Mouse (Mus musculus): ENCODE measurements at regions not wholly inside any gene's neighbourhood (a gene's known extent, or its start where the extent isn't known, plus 50 kb on each side); places are given as distances from the start of the nearest gene placed in this dataset.
A peak's percentile ranks its signal among the peaks of the same experiment; 100 is the strongest.

DNA sequence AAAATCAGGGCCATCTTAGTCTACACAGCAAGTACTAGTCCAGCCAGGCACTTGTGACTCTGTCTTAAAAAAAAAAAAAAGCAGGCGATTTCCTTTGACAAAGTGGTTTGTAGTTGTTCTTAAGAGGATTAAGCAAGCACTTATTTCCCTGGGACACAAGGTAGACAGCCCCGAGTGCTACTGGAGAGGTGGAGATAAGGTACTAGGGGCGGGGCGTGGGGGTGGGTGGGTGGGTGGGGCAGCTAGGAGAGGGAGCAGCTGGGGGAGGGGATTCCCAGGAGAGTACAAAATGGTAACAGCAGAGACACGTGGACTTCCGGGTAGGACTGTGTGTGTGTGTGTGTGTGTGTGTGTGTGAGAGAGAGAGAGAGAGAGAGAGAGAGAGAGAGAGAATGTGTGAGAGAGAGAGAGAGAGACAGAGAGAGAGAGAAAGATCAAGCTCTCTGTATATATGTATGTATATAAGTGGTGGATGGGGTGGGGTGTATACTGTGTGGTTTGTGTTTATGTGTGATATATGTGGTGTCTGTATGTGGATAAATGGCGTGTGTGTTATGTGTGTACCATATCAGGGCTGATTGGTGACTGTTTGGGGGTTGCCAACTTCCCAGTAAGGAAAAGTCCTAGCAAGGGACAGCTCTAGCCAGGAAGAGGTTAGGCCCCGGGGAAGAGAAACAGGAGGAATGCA, 72.1 kb upstream of the Tle3 start:
- 62% methylated on average over 8 of the region's 8 CpGs for WGBS
- Histone ChIP-seq H3K4me3 (no peak overlapping the region), H3K4me1 (replicated peaks) (peaks cover 35% of the 10 kb centered on the region), H3K27ac (no peak overlapping the region), H3K36me3 (no peaks in the 10 kb centered on the region), H3K27me3 (ENCODE audit: insufficient read depth, poor library complexity, severe bottlenecking) (peaks cover 42% of the 10 kb centered on the region), H3K9me3 (no peaks in the 10 kb centered on the region; the same call in 1 of the 2 replicates)
- DNase-seq (ENCODE audit: low spot score): no peak

- no peak for DNase-seq (ENCODE audit: low spot score)
- Histone ChIP-seq H3K36me3 (no peaks in the 10 kb centered on the region), H3K4me3 (no peak overlapping the region), H3K27ac (no peak overlapping the region), H3K27me3 (ENCODE audit: insufficient read depth, poor library complexity, severe bottlenecking) (peaks cover 38% of the 10 kb centered on the region), H3K9me3 (no peaks in the 10 kb centered on the region; the same call in 1 of the 2 replicates), H3K4me1 (replicated peaks) (peaks cover 35% of the 10 kb centered on the region)
- WGBS: 86% methylated on average over 8 of the region's 8 CpGs
Observed at GRCm38 (mm10) chr9:61301070-61301469, 71.1 kb upstream of the Tle3 start.

DNA sequence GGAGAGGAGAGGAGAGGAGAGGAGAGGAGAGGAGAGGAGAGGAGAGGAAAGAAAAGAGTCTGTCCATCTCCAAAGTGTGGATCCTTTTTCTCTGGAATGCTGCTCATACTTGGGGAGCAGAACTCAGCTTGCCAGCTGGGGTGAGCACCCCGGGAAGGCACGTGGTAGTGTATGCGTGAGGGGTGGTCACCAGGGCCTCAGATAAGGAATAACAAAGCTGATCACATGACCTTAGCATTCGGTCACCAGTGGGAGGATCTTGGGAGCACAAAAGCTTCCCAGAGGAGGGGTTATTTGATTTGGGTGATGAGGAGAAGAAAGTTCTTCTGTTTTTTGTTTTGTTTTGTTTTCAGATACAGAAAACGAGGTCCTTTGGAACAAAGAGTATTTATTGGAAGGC, 69.4 kb upstream of the Tle3 start:
- Histone ChIP-seq H3K27ac (peak overlapping the region; percentile 51), H3K4me3 (no peak overlapping the region), H3K27me3 (ENCODE audit: insufficient read depth, poor library complexity, severe bottlenecking) (peaks cover 41% of the 10 kb centered on the region), H3K36me3 (no peaks in the 10 kb centered on the region), H3K4me1 (replicated peaks) (peaks cover 24% of the 10 kb centered on the region), H3K9me3 (no peaks in the 10 kb centered on the region)
- no peak for DNase-seq (ENCODE audit: low spot score)
- 14% methylated on average over 5 of the region's 5 CpGs for WGBS

- whole genome bisulfite sequencing: 89% methylated on average over 9 of the region's 9 CpGs
- no peak overlapping the region for H3K4me3 ChIP-seq
- no peak for DNase-seq (ENCODE audit: low spot score)
Observed at GRCm38 (mm10) chr9:61306306-61306705, 65.9 kb upstream of the Tle3 start.

GRCm38 (mm10) chr9:61309096-61309495, 63.1 kb upstream of the Tle3 start:
- H3K27ac ChIP-seq: no peak overlapping the region
- peaks cover 41% of the 10 kb centered on the region for H3K4me1 ChIP-seq (replicated peaks)
- H3K27me3 ChIP-seq (ENCODE audit: insufficient read depth, poor library complexity, severe bottlenecking): peaks cover 63% of the 10 kb centered on the region
- H3K9me3 ChIP-seq: no peaks in the 10 kb centered on the region
- H3K4me3 ChIP-seq: no peak overlapping the region
- 32% methylated on average over 3 of the region's 3 CpGs for WGBS
- DNase-seq (ENCODE audit: low spot score): no peak
- no peaks in the 10 kb centered on the region for H3K36me3 ChIP-seq

More at GRCm38 (mm10) chr9:61306306-61306705, 65.9 kb upstream of the Tle3 start:
- Histone ChIP-seq H3K27ac (no peak overlapping the region), H3K9me3 (no peaks in the 10 kb centered on the region), H3K4me1 (replicated peaks) (peaks cover 33% of the 10 kb centered on the region), H3K36me3 (no peaks in the 10 kb centered on the region), H3K27me3 (ENCODE audit: insufficient read depth, poor library complexity, severe bottlenecking) (peaks cover 45% of the 10 kb centered on the region)

DNA sequence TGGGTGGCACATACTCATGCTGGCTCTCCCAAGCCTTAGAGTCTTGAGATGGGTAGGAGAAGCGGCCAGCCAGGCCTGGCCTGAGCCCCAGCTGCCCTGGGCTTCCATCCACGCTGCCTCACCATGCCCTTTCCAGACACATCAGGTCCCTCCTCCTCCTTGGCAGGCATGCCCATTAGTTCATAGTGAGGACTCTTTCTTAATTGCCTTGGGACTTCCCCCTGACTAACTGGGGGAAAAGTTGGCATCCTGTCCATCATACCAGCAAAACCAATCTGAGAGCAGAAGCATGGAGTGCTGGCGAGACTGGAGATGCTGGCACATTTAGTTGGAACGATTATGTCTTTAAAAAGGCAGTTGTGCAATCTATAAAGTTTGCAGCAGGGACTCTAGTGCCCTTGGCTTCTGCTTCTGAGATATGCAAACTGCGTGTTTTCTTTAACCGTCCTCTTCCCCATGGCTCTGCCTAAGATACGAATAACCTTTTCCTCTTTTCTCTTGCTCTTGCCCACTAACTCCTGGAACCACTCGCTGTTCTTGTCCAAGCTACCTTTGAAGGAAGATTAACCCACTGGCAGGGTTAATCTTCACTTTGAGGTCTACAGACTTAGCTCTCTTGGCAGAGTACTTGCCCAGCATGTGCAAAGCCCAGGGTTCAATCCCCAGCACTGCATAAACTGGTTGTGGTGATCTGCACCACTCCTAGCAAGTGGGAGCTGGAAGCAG, 62.2 kb upstream of the Tle3 start:
- 86% methylated on average over 8 of the region's 8 CpGs for WGBS
- DNase-seq (ENCODE audit: low spot score): no peak
- Histone ChIP-seq H3K27ac (no peak overlapping the region), H3K4me1 (replicated peaks) (peaks cover 47% of the 10 kb centered on the region), H3K27me3 (ENCODE audit: insufficient read depth, poor library complexity, severe bottlenecking) (peaks cover 69% of the 10 kb centered on the region), H3K4me3 (no peak overlapping the region), H3K9me3 (no peaks in the 10 kb centered on the region), H3K36me3 (no peaks in the 10 kb centered on the region)

DNA sequence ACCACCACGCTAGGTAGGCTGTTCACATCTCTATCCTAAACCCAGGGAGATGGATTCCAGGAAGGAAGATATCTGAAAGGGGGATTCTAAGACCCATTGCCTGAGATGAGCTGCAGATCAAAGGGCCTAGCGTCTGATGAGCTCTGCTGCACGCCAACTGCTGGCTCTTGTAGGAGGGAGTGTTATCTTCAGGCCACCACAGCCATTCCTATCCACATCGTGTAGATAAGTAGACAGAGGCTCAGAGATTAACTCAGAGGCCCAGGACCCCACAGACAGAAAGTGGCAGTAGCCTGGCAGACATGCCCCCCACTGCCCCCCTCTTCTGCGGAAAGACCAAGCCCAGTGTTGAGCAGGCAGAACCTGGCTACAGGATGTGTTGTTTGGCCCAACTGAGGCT, 61.6 kb upstream of the Tle3 start:
- 69% methylated on average over 5 of the region's 5 CpGs for WGBS

GRCm38 (mm10) chr9:61311604-61312003, 60.6 kb upstream of the Tle3 start:
- H3K27me3 ChIP-seq (ENCODE audit: insufficient read depth, poor library complexity, severe bottlenecking): peaks cover 73% of the 10 kb centered on the region

More for the DNA sequence above, 61.6 kb upstream of the Tle3 start:
- H3K27ac ChIP-seq: no peak overlapping the region
- H3K9me3 ChIP-seq: no peaks in the 10 kb centered on the region
- H3K27me3 ChIP-seq (ENCODE audit: insufficient read depth, poor library complexity, severe bottlenecking): peaks cover 75% of the 10 kb centered on the region
- peaks cover 53% of the 10 kb centered on the region for H3K4me1 ChIP-seq (replicated peaks)
- no peaks in the 10 kb centered on the region for H3K36me3 ChIP-seq
- H3K4me3 ChIP-seq: no peak overlapping the region
- DNase-seq (ENCODE audit: low spot score): no peak

DNA sequence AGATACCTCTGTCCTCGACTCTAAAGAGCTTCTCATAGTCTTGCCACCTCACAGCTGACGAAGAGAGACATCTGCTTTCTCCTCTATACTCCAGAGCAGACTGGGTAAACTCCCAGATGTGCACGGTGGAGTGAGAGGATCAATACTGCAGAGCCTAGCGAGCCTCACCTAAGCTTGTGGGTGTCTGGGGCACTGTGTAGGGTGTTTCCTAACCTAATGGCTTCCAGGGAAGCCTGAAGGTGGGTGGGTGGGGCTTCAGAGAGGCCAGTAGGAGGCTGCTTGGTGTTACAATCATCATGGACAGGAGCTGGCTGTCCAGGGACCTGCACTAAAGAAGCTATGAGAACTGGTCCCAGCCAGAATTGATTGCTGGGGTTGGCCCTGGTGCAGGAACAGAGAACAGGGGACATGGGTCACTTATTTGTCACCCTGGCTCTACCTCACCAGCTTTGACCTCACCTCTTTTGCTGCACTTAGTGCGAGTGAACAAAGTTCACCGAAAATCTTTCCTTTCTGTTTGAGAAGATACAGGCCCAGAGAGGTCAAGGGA, 57.5 kb upstream of the Tle3 start:
- DNase-seq (ENCODE audit: low spot score): no peak
- Histone ChIP-seq H3K27me3 (ENCODE audit: insufficient read depth, poor library complexity, severe bottlenecking) (peaks cover 82% of the 10 kb centered on the region), H3K4me3 (no peak overlapping the region), H3K27ac (no peak overlapping the region), H3K9me3 (no peaks in the 10 kb centered on the region), H3K36me3 (no peaks in the 10 kb centered on the region), H3K4me1 (replicated peaks) (peaks cover 79% of the 10 kb centered on the region)
- WGBS: 72% methylated on average over 6 of the region's 6 CpGs

More at GRCm38 (mm10) chr9:61311604-61312003, 60.6 kb upstream of the Tle3 start:
- H3K36me3 ChIP-seq: no peaks in the 10 kb centered on the region
- H3K9me3 ChIP-seq: no peaks in the 10 kb centered on the region
- peak overlapping the region; percentile 8; the same call in 1 of the 2 replicates for H3K27ac ChIP-seq
- peaks cover 63% of the 10 kb centered on the region for H3K4me1 ChIP-seq (replicated peaks)
- no peak for DNase-seq (ENCODE audit: low spot score)
- H3K4me3 ChIP-seq: no peak overlapping the region
- WGBS: 36% methylated on average over 5 of the region's 5 CpGs

GRCm38 (mm10) chr9:61315371-61316298, 56.5 kb upstream of the Tle3 start:
- peaks cover 81% of the 10 kb centered on the region for H3K27me3 ChIP-seq (ENCODE audit: insufficient read depth, poor library complexity, severe bottlenecking)
- no peak overlapping the region for H3K4me3 ChIP-seq
- no peak for DNase-seq (ENCODE audit: low spot score)
- peak overlapping the region; percentile 64 for H3K27ac ChIP-seq
- H3K4me1 ChIP-seq (replicated peaks): peaks cover 75% of the 10 kb centered on the region
- no peaks in the 10 kb centered on the region for H3K36me3 ChIP-seq
- no peaks in the 10 kb centered on the region for H3K9me3 ChIP-seq
- WGBS: 70% methylated on average over 17 of the region's 17 CpGs

GRCm38 (mm10) chr9:61316442-61316841, 55.7 kb upstream of the Tle3 start:
- H3K36me3 ChIP-seq: no peaks in the 10 kb centered on the region
- H3K4me3 ChIP-seq: no peak overlapping the region
- 13% methylated on average over 4 of the region's 4 CpGs for WGBS
- no peak for DNase-seq (ENCODE audit: low spot score)
- H3K27me3 ChIP-seq (ENCODE audit: insufficient read depth, poor library complexity, severe bottlenecking): peaks cover 81% of the 10 kb centered on the region
- H3K9me3 ChIP-seq: no peaks in the 10 kb centered on the region
- H3K27ac ChIP-seq: peak overlapping the region; percentile 64
- H3K4me1 ChIP-seq (replicated peaks): peaks cover 67% of the 10 kb centered on the region

DNA sequence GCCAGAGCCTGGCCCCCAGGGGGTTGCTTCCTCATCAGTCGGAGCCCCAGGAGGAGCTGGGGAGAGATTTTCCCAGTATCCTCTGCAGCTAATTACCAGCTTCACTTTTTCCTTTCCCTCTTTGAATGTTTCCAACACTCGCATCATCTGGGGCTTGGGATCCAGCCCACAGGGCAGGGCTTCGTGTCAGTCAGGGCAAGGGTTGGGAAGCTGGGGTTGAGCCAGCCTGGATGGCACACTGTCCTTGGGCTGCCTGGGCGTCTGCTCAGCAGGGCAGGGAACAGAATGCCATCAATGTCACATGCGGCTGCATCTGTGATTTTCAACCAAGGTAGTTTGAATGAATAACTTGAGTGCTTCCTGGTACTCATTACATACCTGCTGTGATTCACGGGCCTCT, 52.4 kb upstream of the Tle3 start:
- DNase-seq (ENCODE audit: low spot score): no peak
- 57% methylated on average over 6 of the region's 6 CpGs for WGBS
- H3K36me3 ChIP-seq: no peaks in the 10 kb centered on the region
- no peak overlapping the region for H3K4me3 ChIP-seq
- no peak overlapping the region for H3K27ac ChIP-seq
- H3K27me3 ChIP-seq (ENCODE audit: insufficient read depth, poor library complexity, severe bottlenecking): peaks cover 79% of the 10 kb centered on the region
- peaks cover 69% of the 10 kb centered on the region for H3K4me1 ChIP-seq (replicated peaks)
- H3K9me3 ChIP-seq: no peaks in the 10 kb centered on the region
